Mouse (Mus musculus): ENCODE data around the gene Nbas. TPM values are rescaled to one million over a fixed set of nuclear protein-coding genes. Genes with fewer than 3 reads are reported as not detected.

Gene Nbas
- polyA plus RNA-seq, 1 experiment from 2014 or later = 12.9 TPM

GRCm38 (mm10) chr12:13575158-13575557, 306.2 kb downstream of the Nbas start:
- Histone ChIP-seq H3K4me3 (ENCODE audit: low read length) (no peak overlapping the region), H3K4me1 (ENCODE audit: insufficient read depth, low read length) (no peaks in the 10 kb centered on the region), H3K27me3 (ENCODE audit: insufficient read depth, low read length) (no peaks in the 10 kb centered on the region), H3K27ac (ENCODE audit: low read length) (no peak overlapping the region), H3K9ac (replicated peaks; ENCODE audit: low read length) (no peak overlapping the region), H3K4me2 (replicated peaks; ENCODE audit: low read depth, low read length) (no peak overlapping the region), H3K36me3 (ENCODE audit: insufficient read depth, low read length) (no peaks in the 10 kb centered on the region), H3K9me3 (ENCODE audit: low read length) (no peaks in the 10 kb centered on the region)
- 69% methylated on average over 4 of the region's 4 CpGs for WGBS
- ATAC-seq (ENCODE audit: low FRiP score, low TSS enrichment) = no peak

DNA sequence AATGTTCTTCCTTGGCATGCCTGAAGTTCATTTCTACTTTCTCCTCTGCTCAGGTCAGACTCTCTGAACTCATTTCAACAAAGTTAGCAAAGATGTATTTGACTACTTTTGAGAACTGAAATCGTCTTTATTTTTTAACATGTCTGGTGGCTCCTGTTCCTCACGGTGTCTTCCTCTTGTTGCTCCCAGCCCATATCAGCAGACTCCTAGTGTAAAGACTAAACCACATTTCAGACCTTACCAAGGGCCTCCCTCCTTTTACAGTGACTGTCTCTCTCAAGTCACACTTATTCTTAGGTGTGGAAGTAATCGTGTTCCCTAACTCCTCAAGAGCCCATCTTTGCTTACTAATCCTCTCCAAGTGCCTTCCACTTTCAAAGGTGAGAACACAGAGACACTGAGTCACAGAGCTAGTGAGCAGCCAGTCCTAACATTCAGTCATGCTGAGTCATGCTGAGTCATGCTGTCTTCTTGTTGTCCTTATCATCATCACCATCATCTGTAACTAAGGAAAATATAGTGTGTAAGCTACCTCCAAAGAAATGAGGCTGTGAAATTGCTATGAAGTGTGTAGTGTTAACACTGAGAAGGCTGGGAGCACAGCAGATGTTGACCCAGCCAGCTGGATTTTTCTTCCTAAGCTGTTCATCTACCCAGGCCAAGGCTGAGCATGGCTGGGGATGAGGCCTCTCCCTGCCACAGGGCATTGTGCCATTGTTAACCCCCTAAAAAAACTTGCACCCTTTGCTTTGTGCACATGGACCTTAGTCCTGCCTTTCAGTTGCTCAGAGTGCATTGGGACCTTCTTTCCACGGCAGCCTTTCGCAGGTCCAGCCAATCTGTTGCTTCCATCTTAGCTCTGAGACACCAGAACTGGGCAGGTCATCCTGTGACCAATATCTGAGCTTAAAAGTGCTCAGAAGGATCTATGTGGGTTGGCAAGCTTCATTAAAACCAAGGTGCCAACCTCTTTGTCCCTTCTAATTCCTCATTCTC, 307.0 kb downstream of the Nbas start:
- no peak overlapping the region for H3K9ac ChIP-seq (replicated peaks; ENCODE audit: low read length)
- ATAC-seq (ENCODE audit: low FRiP score, low TSS enrichment) = no peak
- H3K4me1 ChIP-seq (ENCODE audit: insufficient read depth, low read length) = no peaks in the 10 kb centered on the region
- H3K9me3 ChIP-seq (ENCODE audit: low read length) = no peaks in the 10 kb centered on the region
- WGBS = 92% methylated on average over 5 of the region's 5 CpGs
- H3K4me3 ChIP-seq (ENCODE audit: low read length) = no peak overlapping the region
- no peaks in the 10 kb centered on the region for H3K27me3 ChIP-seq (ENCODE audit: insufficient read depth, low read length)
- no peak overlapping the region for H3K4me2 ChIP-seq (replicated peaks; ENCODE audit: low read depth, low read length)
- no peaks in the 10 kb centered on the region for H3K36me3 ChIP-seq (ENCODE audit: insufficient read depth, low read length)
- no peak overlapping the region for H3K27ac ChIP-seq (ENCODE audit: low read length)

GRCm38 (mm10) chr12:13576761-13577160, 307.8 kb downstream of the Nbas start:
- Histone ChIP-seq H3K27ac (ENCODE audit: low read length) (no peak overlapping the region), H3K4me2 (replicated peaks; ENCODE audit: low read depth, low read length) (no peak overlapping the region)
- ATAC-seq (ENCODE audit: low FRiP score, low TSS enrichment) = no peak

DNA sequence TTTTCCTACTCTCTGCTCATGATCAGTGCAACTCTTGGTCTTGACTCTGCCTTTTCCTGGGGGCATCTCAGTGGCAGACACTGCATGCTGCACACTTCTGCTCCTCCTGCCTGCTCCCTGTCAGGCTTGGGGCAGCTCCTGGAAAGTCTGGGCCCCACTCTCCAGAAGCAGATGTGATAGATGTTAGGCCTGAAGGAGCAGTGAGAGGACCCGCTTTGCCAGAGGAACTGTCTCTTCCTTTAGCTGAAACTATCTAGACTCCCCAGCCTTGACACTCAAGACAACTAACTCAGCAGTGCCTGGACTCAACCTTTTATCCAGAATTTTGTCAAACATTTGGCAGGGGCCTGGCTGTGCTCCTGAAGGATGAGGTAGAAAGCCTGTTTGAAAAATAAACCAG, 311.9 kb downstream of the Nbas start:
- Histone ChIP-seq H3K27ac (ENCODE audit: low read length) (no peak overlapping the region), H3K9ac (replicated peaks; ENCODE audit: low read length) (no peak overlapping the region), H3K36me3 (ENCODE audit: insufficient read depth, low read length) (peaks cover 11% of the 10 kb centered on the region), H3K4me1 (ENCODE audit: insufficient read depth, low read length) (no peaks in the 10 kb centered on the region), H3K27me3 (ENCODE audit: insufficient read depth, low read length) (no peaks in the 10 kb centered on the region), H3K4me3 (ENCODE audit: low read length) (no peak overlapping the region), H3K4me2 (replicated peaks; ENCODE audit: low read depth, low read length) (no peak overlapping the region), H3K9me3 (ENCODE audit: low read length) (no peaks in the 10 kb centered on the region)
- no peak for ATAC-seq (ENCODE audit: low FRiP score, low TSS enrichment)
- WGBS = 91% methylated on average over 1 of the region's 1 CpGs

More at GRCm38 (mm10) chr12:13576761-13577160, 307.8 kb downstream of the Nbas start:
- WGBS = 58% methylated on average over 4 of the region's 4 CpGs
- no peaks in the 10 kb centered on the region for H3K9me3 ChIP-seq (ENCODE audit: low read length)
- no peaks in the 10 kb centered on the region for H3K4me1 ChIP-seq (ENCODE audit: insufficient read depth, low read length)
- H3K9ac ChIP-seq (replicated peaks; ENCODE audit: low read length) = no peak overlapping the region
- no peak overlapping the region for H3K4me3 ChIP-seq (ENCODE audit: low read length)
- H3K36me3 ChIP-seq (ENCODE audit: insufficient read depth, low read length) = no peaks in the 10 kb centered on the region
- no peaks in the 10 kb centered on the region for H3K27me3 ChIP-seq (ENCODE audit: insufficient read depth, low read length)

- H3K4me2 ChIP-seq (replicated peaks; ENCODE audit: low read depth, low read length) = no peak overlapping the region
- H3K27me3 ChIP-seq (ENCODE audit: insufficient read depth, low read length) = no peaks in the 10 kb centered on the region
- no peaks in the 10 kb centered on the region for H3K4me1 ChIP-seq (ENCODE audit: insufficient read depth, low read length)
- H3K36me3 ChIP-seq (ENCODE audit: insufficient read depth, low read length) = peaks cover 11% of the 10 kb centered on the region
- H3K4me3 ChIP-seq (ENCODE audit: low read length) = no peak overlapping the region
- no peak overlapping the region for H3K9ac ChIP-seq (replicated peaks; ENCODE audit: low read length)
- no peak overlapping the region for H3K27ac ChIP-seq (ENCODE audit: low read length)
- H3K9me3 ChIP-seq (ENCODE audit: low read length) = no peaks in the 10 kb centered on the region
- WGBS = 94% methylated on average over 6 of the region's 6 CpGs
- ATAC-seq (ENCODE audit: low FRiP score, low TSS enrichment) = no peak
These were observed 314.5 kb downstream of the Nbas start for GRCm38 (mm10) chr12:13583386-13583785.

GRCm38 (mm10) chr12:13585527-13586156, 316.7 kb downstream of the Nbas start:
- Histone ChIP-seq H3K27ac (ENCODE audit: low read length) (no peak overlapping the region), H3K9ac (replicated peaks; ENCODE audit: low read length) (no peak overlapping the region), H3K4me2 (replicated peaks; ENCODE audit: low read depth, low read length) (no peak overlapping the region), H3K27me3 (ENCODE audit: insufficient read depth, low read length) (no peaks in the 10 kb centered on the region), H3K4me3 (ENCODE audit: low read length) (no peak overlapping the region), H3K9me3 (ENCODE audit: low read length) (no peaks in the 10 kb centered on the region), H3K4me1 (ENCODE audit: insufficient read depth, low read length) (no peaks in the 10 kb centered on the region), H3K36me3 (ENCODE audit: insufficient read depth, low read length) (peaks cover 11% of the 10 kb centered on the region)
- WGBS = 90% methylated on average over 6 of the region's 6 CpGs
- no peak for ATAC-seq (ENCODE audit: low FRiP score, low TSS enrichment)

GRCm38 (mm10) chr12:13587675-13588074, 318.7 kb downstream of the Nbas start:
- Histone ChIP-seq H3K4me3 (ENCODE audit: low read length) (no peak overlapping the region), H3K4me2 (replicated peaks; ENCODE audit: low read depth, low read length) (no peak overlapping the region), H3K9ac (replicated peaks; ENCODE audit: low read length) (no peak overlapping the region), H3K27me3 (ENCODE audit: insufficient read depth, low read length) (no peaks in the 10 kb centered on the region), H3K9me3 (ENCODE audit: low read length) (no peaks in the 10 kb centered on the region), H3K27ac (ENCODE audit: low read length) (no peak overlapping the region), H3K36me3 (ENCODE audit: insufficient read depth, low read length) (peaks cover 11% of the 10 kb centered on the region), H3K4me1 (ENCODE audit: insufficient read depth, low read length) (no peaks in the 10 kb centered on the region)
- peak; percentile 42; the same call in 1 of the 2 replicates for ATAC-seq (ENCODE audit: low FRiP score, low TSS enrichment)
- 66% methylated on average over 4 of the region's 4 CpGs for WGBS

DNA sequence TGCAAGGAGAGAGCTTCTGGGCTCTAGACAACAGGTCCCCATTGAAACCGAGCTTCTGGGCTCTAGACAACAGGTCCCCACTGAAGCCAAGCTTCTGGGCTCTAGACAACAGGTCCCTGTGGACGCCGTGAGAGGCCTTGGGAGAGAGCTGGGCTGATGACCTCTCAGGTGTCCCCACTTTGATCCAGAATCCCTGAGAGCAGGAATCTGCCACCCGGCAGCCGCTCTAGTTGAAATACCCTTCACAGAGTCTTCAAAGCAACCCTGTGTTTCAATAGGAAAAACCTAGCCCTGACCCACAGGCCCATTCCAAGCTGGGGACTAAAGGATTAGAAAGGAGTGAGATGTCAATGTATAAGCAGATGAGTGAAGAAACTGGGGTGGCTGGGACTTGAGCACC, 320.1 kb downstream of the Nbas start:
- Histone ChIP-seq H3K9ac (replicated peaks; ENCODE audit: low read length) (no peak overlapping the region), H3K4me1 (ENCODE audit: insufficient read depth, low read length) (no peaks in the 10 kb centered on the region), H3K9me3 (ENCODE audit: low read length) (no peaks in the 10 kb centered on the region), H3K36me3 (ENCODE audit: insufficient read depth, low read length) (peaks cover 4% of the 10 kb centered on the region; the same call in 1 of the 2 replicates), H3K4me2 (replicated peaks; ENCODE audit: low read depth, low read length) (no peak overlapping the region), H3K27me3 (ENCODE audit: insufficient read depth, low read length) (no peaks in the 10 kb centered on the region), H3K4me3 (ENCODE audit: low read length) (no peak overlapping the region), H3K27ac (ENCODE audit: low read length) (no peak overlapping the region)
- WGBS = 93% methylated on average over 5 of the region's 5 CpGs
- ATAC-seq (ENCODE audit: low FRiP score, low TSS enrichment) = no peak

DNA sequence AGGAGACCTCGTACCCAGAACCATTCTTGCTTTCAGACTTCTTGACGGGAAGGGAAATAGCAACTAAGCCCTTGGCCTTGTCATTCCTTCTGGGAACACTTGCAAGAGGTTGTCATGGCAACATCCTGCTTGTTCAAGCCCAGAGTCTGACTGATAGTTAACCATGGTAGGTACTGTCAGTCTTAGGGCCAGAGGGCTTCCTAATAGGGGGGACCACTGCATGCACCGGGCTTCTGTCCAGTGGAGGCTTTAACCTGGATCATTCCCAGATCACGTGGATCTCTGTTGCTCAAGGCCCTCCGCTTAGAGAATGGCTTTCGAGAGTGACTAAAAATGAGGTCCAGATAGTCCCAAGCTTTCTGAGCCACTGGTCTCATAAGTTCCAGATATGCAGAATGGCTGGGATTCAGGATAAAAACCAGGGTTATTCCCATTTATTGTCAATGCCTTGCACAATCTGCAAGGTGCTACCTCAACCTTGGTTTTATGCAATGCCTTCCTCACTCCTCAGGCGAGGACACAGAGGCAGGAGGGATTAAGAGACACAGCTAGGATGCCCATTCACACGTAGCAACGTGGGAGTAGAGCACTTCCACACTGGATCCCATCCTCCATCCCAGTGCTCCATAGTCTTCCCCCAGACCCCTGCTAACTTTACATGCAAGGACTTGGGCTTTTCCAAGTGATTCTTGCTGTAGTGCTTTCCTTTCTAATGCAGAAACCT, 326.0 kb downstream of the Nbas start:
- 74% methylated on average over 9 of the region's 9 CpGs for WGBS

More for the DNA sequence above, 326.0 kb downstream of the Nbas start:
- no peaks in the 10 kb centered on the region for H3K36me3 ChIP-seq (ENCODE audit: insufficient read depth, low read length)
- peaks cover 6% of the 10 kb centered on the region; the same call in 1 of the 2 replicates for H3K4me1 ChIP-seq (ENCODE audit: insufficient read depth, low read length)
- no peak for ATAC-seq (ENCODE audit: low FRiP score, low TSS enrichment)
- no peaks in the 10 kb centered on the region for H3K27me3 ChIP-seq (ENCODE audit: insufficient read depth, low read length)
- H3K4me2 ChIP-seq (replicated peaks; ENCODE audit: low read depth, low read length) = no peak overlapping the region
- H3K27ac ChIP-seq (ENCODE audit: low read length) = no peak overlapping the region
- no peak overlapping the region for H3K9ac ChIP-seq (replicated peaks; ENCODE audit: low read length)
- H3K9me3 ChIP-seq (ENCODE audit: low read length) = no peaks in the 10 kb centered on the region
- no peak overlapping the region for H3K4me3 ChIP-seq (ENCODE audit: low read length)
